Mouse (Mus musculus): ENCODE results near the gene Itpk1. TPM values are rescaled to one million over a fixed set of nuclear protein-coding genes. Genes with fewer than 3 reads are reported as not detected.

Gene Itpk1
- polyA plus RNA-seq, 1 experiment from 2014 or later, result 5.8 TPM

DNA sequence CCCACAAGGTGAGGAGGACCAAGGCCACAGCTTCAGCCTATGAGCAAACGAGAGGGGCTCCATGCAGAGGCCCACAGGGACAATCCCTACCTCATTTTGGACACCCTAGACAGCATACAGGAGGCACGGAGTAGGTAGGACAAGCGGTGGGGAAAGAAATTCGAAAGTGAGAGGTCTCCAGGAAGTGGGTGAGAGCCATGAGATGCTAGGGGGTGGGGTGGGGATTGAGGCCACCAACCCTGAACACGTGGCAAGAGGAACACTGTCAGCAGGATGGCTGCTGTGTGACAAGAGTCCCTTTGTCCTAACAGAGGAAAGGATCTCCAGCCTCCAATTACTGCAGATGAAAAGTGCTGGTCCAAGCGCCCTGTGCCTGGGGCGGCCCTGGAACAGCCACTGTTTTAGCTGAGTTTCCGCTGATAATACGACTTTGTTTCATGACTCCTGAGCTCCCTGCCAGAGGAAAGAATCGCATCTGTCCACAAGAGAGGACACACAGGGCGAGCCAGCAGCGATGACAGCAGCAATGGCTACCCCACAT lies 82.4 kb downstream of the Itpk1 start:
- DNase-seq (ENCODE audit: low spot score), result no peak
- 77% methylated on average over 12 of the region's 12 CpGs for WGBS

GRCm38 (mm10) chr12:102621811-102622210 lies 82.9 kb downstream of the Itpk1 start:
- H3K9me3 ChIP-seq (ENCODE audit: control insufficient read depth, low read length), result no peaks in the 10 kb centered on the region
- DNase-seq (ENCODE audit: low spot score), result no peak
- H3K27me3 ChIP-seq (replicated peaks; ENCODE audit: control insufficient read depth, insufficient read depth, low read length), result no peaks in the 10 kb centered on the region
- no peak overlapping the region for H3K9ac ChIP-seq (ENCODE audit: low read depth, low read length)
- no peak overlapping the region for H3K27ac ChIP-seq (ENCODE audit: low read depth, low read length)
- H3K4me3 ChIP-seq (ENCODE audit: low read depth, low read length), result no peak overlapping the region
- peaks cover 6% of the 10 kb centered on the region for H3K4me1 ChIP-seq (replicated peaks; ENCODE audit: control insufficient read depth, insufficient read depth, low read length)
- no peaks in the 10 kb centered on the region for H3K36me3 ChIP-seq (ENCODE audit: control insufficient read depth, insufficient read depth, low read length)
- no peak overlapping the region for H3K4me2 ChIP-seq
- 94% methylated on average over 4 of the region's 4 CpGs for WGBS
- no peak for ATAC-seq (replicated peaks; ENCODE audit: low FRiP score)

More for the DNA sequence above, 82.4 kb downstream of the Itpk1 start:
- Histone ChIP-seq H3K27me3 (replicated peaks; ENCODE audit: control insufficient read depth, insufficient read depth, low read length) (no peaks in the 10 kb centered on the region), H3K36me3 (ENCODE audit: control insufficient read depth, insufficient read depth, low read length) (no peaks in the 10 kb centered on the region), H3K27ac (ENCODE audit: low read depth, low read length) (no peak overlapping the region), H3K9ac (ENCODE audit: low read depth, low read length) (no peak overlapping the region), H3K4me1 (replicated peaks; ENCODE audit: control insufficient read depth, insufficient read depth, low read length) (peaks cover 6% of the 10 kb centered on the region), H3K4me3 (ENCODE audit: low read depth, low read length) (no peak overlapping the region), H3K9me3 (ENCODE audit: control insufficient read depth, low read length) (no peaks in the 10 kb centered on the region), H3K4me2 (no peak overlapping the region)
- no peak for ATAC-seq (replicated peaks; ENCODE audit: low FRiP score)

- Histone ChIP-seq H3K4me2 (no peak overlapping the region), H3K9me3 (ENCODE audit: control insufficient read depth, low read length) (no peaks in the 10 kb centered on the region), H3K27me3 (replicated peaks; ENCODE audit: control insufficient read depth, insufficient read depth, low read length) (no peaks in the 10 kb centered on the region), H3K36me3 (ENCODE audit: control insufficient read depth, insufficient read depth, low read length) (no peaks in the 10 kb centered on the region), H3K9ac (ENCODE audit: low read depth, low read length) (no peak overlapping the region), H3K4me3 (ENCODE audit: low read depth, low read length) (no peak overlapping the region), H3K4me1 (replicated peaks; ENCODE audit: control insufficient read depth, insufficient read depth, low read length) (peaks cover 6% of the 10 kb centered on the region), H3K27ac (ENCODE audit: low read depth, low read length) (no peak overlapping the region)
- no peak for DNase-seq (ENCODE audit: low spot score)
- 74% methylated on average over 4 of the region's 4 CpGs for WGBS
- ATAC-seq (replicated peaks; ENCODE audit: low FRiP score), result no peak
Measured at GRCm38 (mm10) chr12:102621205-102621604, 83.5 kb downstream of the Itpk1 start.

GRCm38 (mm10) chr12:102619908-102620307 lies 84.8 kb downstream of the Itpk1 start:
- peaks cover 6% of the 10 kb centered on the region for H3K4me1 ChIP-seq (replicated peaks; ENCODE audit: control insufficient read depth, insufficient read depth, low read length)
- no peak for DNase-seq (ENCODE audit: low spot score)
- H3K9ac ChIP-seq (ENCODE audit: low read depth, low read length), result no peak overlapping the region
- no peaks in the 10 kb centered on the region for H3K36me3 ChIP-seq (ENCODE audit: control insufficient read depth, insufficient read depth, low read length)
- H3K4me3 ChIP-seq (ENCODE audit: low read depth, low read length), result no peak overlapping the region
- H3K27ac ChIP-seq (ENCODE audit: low read depth, low read length), result no peak overlapping the region
- 56% methylated on average over 7 of the region's 7 CpGs for WGBS
- H3K27me3 ChIP-seq (replicated peaks; ENCODE audit: control insufficient read depth, insufficient read depth, low read length), result no peaks in the 10 kb centered on the region
- ATAC-seq (replicated peaks; ENCODE audit: low FRiP score), result peak; percentile 73
- no peak overlapping the region for H3K4me2 ChIP-seq
- no peaks in the 10 kb centered on the region for H3K9me3 ChIP-seq (ENCODE audit: control insufficient read depth, low read length)

DNA sequence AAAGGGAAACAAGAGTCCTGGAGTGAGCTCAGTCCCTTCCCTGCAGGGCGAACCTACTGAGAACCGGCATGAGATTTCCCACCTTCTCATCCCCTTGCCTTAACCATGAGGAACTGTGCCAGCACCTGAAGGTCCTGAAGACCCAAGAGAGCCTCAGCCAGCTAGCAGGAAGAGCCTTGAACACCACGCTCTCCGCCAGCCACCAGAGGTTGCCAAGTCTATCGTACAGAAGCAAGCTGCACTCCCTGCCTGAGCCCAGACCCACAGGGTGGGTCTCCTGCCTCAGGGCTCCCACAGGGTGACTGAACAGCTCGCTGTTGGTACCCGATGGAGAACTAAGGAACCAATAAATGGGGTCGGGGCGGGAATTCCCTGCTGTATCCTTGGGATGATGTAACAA lies 86.6 kb downstream of the Itpk1 start:
- ATAC-seq (replicated peaks; ENCODE audit: low FRiP score), result no peak
- Histone ChIP-seq H3K9ac (ENCODE audit: low read depth, low read length) (no peak overlapping the region), H3K27me3 (replicated peaks; ENCODE audit: control insufficient read depth, insufficient read depth, low read length) (no peaks in the 10 kb centered on the region), H3K4me2 (no peak overlapping the region), H3K36me3 (ENCODE audit: control insufficient read depth, insufficient read depth, low read length) (no peaks in the 10 kb centered on the region), H3K4me3 (ENCODE audit: low read depth, low read length) (no peak overlapping the region), H3K27ac (ENCODE audit: low read depth, low read length) (no peak overlapping the region), H3K4me1 (replicated peaks; ENCODE audit: control insufficient read depth, insufficient read depth, low read length) (peaks cover 6% of the 10 kb centered on the region), H3K9me3 (ENCODE audit: control insufficient read depth, low read length) (no peaks in the 10 kb centered on the region)
- no peak for DNase-seq (ENCODE audit: low spot score)
- 75% methylated on average over 9 of the region's 9 CpGs for WGBS

- DNase-seq (ENCODE audit: low spot score), result no peak
- no peaks in the 10 kb centered on the region for H3K9me3 ChIP-seq (ENCODE audit: control insufficient read depth, low read length)
- no peaks in the 10 kb centered on the region for H3K36me3 ChIP-seq (ENCODE audit: control insufficient read depth, insufficient read depth, low read length)
- no peak for ATAC-seq (replicated peaks; ENCODE audit: low FRiP score)
- 67% methylated on average over 7 of the region's 7 CpGs for WGBS
- no peaks in the 10 kb centered on the region for H3K27me3 ChIP-seq (replicated peaks; ENCODE audit: control insufficient read depth, insufficient read depth, low read length)
- no peak overlapping the region for H3K9ac ChIP-seq (ENCODE audit: low read depth, low read length)
- H3K27ac ChIP-seq (ENCODE audit: low read depth, low read length), result no peak overlapping the region
- H3K4me1 ChIP-seq (replicated peaks; ENCODE audit: control insufficient read depth, insufficient read depth, low read length), result peaks cover 6% of the 10 kb centered on the region
- H3K4me3 ChIP-seq (ENCODE audit: low read depth, low read length), result no peak overlapping the region
- H3K4me2 ChIP-seq, result no peak overlapping the region
Measured at GRCm38 (mm10) chr12:102616843-102617519, 87.7 kb downstream of the Itpk1 start.

- ATAC-seq (replicated peaks; ENCODE audit: low FRiP score) (no peak), DNase-seq (ENCODE audit: low spot score) (no peak)
- Histone ChIP-seq H3K27me3 (replicated peaks; ENCODE audit: control insufficient read depth, insufficient read depth, low read length) (no peaks in the 10 kb centered on the region), H3K4me2 (no peak overlapping the region), H3K36me3 (ENCODE audit: control insufficient read depth, insufficient read depth, low read length) (no peaks in the 10 kb centered on the region), H3K4me1 (replicated peaks; ENCODE audit: control insufficient read depth, insufficient read depth, low read length) (peaks cover 6% of the 10 kb centered on the region), H3K9ac (ENCODE audit: low read depth, low read length) (no peak overlapping the region), H3K4me3 (ENCODE audit: low read depth, low read length) (no peak overlapping the region), H3K9me3 (ENCODE audit: control insufficient read depth, low read length) (no peaks in the 10 kb centered on the region), H3K27ac (ENCODE audit: low read depth, low read length) (no peak overlapping the region)
- 56% methylated on average over 4 of the region's 4 CpGs for WGBS
Measured at GRCm38 (mm10) chr12:102616201-102616600, 88.5 kb downstream of the Itpk1 start.

GRCm38 (mm10) chr12:102613411-102613810 lies 91.3 kb downstream of the Itpk1 start:
- Histone ChIP-seq H3K27ac (ENCODE audit: low read depth, low read length) (no peak overlapping the region), H3K36me3 (ENCODE audit: control insufficient read depth, insufficient read depth, low read length) (no peaks in the 10 kb centered on the region), H3K9me3 (ENCODE audit: control insufficient read depth, low read length) (no peaks in the 10 kb centered on the region), H3K9ac (ENCODE audit: low read depth, low read length) (no peak overlapping the region), H3K4me2 (no peak overlapping the region), H3K27me3 (replicated peaks; ENCODE audit: control insufficient read depth, insufficient read depth, low read length) (no peaks in the 10 kb centered on the region), H3K4me3 (ENCODE audit: low read depth, low read length) (no peak overlapping the region), H3K4me1 (replicated peaks; ENCODE audit: control insufficient read depth, insufficient read depth, low read length) (no peaks in the 10 kb centered on the region)
- 86% methylated on average over 4 of the region's 4 CpGs for WGBS
- DNase-seq (ENCODE audit: low spot score), result no peak
- ATAC-seq (replicated peaks; ENCODE audit: low FRiP score), result no peak

GRCm38 (mm10) chr12:102612431-102612830 lies 92.3 kb downstream of the Itpk1 start:
- Histone ChIP-seq H3K4me3 (ENCODE audit: low read depth, low read length) (no peak overlapping the region), H3K9ac (ENCODE audit: low read depth, low read length) (no peak overlapping the region), H3K27me3 (replicated peaks; ENCODE audit: control insufficient read depth, insufficient read depth, low read length) (no peaks in the 10 kb centered on the region), H3K4me1 (replicated peaks; ENCODE audit: control insufficient read depth, insufficient read depth, low read length) (no peaks in the 10 kb centered on the region), H3K9me3 (ENCODE audit: control insufficient read depth, low read length) (no peaks in the 10 kb centered on the region), H3K36me3 (ENCODE audit: control insufficient read depth, insufficient read depth, low read length) (no peaks in the 10 kb centered on the region), H3K4me2 (no peak overlapping the region), H3K27ac (ENCODE audit: low read depth, low read length) (no peak overlapping the region)
- DNase-seq (ENCODE audit: low spot score), result no peak
- WGBS, result 90% methylated on average over 1 of the region's 1 CpGs
- ATAC-seq (replicated peaks; ENCODE audit: low FRiP score), result 0 out of 2 replicates have a peak, but pooled peaks have one; percentile 25

Data from liver, embryonic 11.5 days (tissue).